Mouse (Mus musculus): ENCODE results near the gene Ccnl2. TPM values are rescaled to one million over a fixed set of nuclear protein-coding genes. Genes with fewer than 3 reads are reported as not detected.
A peak's percentile ranks its signal among the peaks of the same experiment; 100 is the strongest.

Gene Ccnl2
- 137 and 139 TPM in 2 replicates for polyA plus RNA-seq (2015; fragmentation: Nextera tagmentation; extraction: Ambion mirVana)

GRCm38 (mm10) chr4:155811929-155812664 is at the start of gene Ccnl2:
Gene Ccnl2 (plus strand): TSS chr4:155812489.
- Histone ChIP-seq H3K9me3 (replicated peaks) (no peaks in the 10 kb centered on the region), H3K27me3 (replicated peaks) (no peaks in the 10 kb centered on the region), H3K4me1 (peaks cover 30% of the 10 kb centered on the region), H3K9ac (replicated peaks) (peak within 1 kb of the TSS; percentile 93), H3K4me3 (replicated peaks) (peak within 1 kb of the TSS; percentile 93), H3K36me3 (peaks cover 70% of the 10 kb centered on the region), H3K27ac (replicated peaks) (peak within 1 kb of the TSS; percentile 90), H3K4me2 (peak within 1 kb of the TSS; percentile 69)
- WGBS = under 1% methylated on average over 60 of the region's 60 CpGs
- ATAC-seq (ENCODE audit: low FRiP score) = peak; percentile 100

- Histone ChIP-seq H3K36me3 (no peaks in the 10 kb centered on the region; the same call in 1 of the 2 replicates), H3K4me2 (peak overlapping the region; percentile 82), H3K9ac (replicated peaks) (peak overlapping the region; percentile 64), H3K4me3 (replicated peaks) (peak overlapping the region; percentile 48), H3K27me3 (replicated peaks) (peaks cover 26% of the 10 kb centered on the region), H3K4me1 (peaks cover 22% of the 10 kb centered on the region), H3K9me3 (replicated peaks) (no peaks in the 10 kb centered on the region), H3K27ac (replicated peaks) (peak overlapping the region; percentile 79; the same call in 1 of the 2 replicates)
- ATAC-seq (ENCODE audit: low FRiP score) = no peak
- WGBS = 63% methylated on average over 5 of the region's 5 CpGs
Measured at GRCm38 (mm10) chr4:155769496-155769879, 42.8 kb upstream of the Ccnl2 start.

GRCm38 (mm10) chr4:155769880-155770512 is 42.3 kb upstream of the Ccnl2 start:
- peak overlapping the region; percentile 82 for H3K4me2 ChIP-seq
- H3K27ac ChIP-seq (replicated peaks) = peak overlapping the region; percentile 79
- H3K9me3 ChIP-seq (replicated peaks) = no peaks in the 10 kb centered on the region
- peak overlapping the region; percentile 64 for H3K9ac ChIP-seq (replicated peaks)
- peaks cover 26% of the 10 kb centered on the region for H3K4me1 ChIP-seq
- ATAC-seq (ENCODE audit: low FRiP score) = peak; percentile 76
- H3K4me3 ChIP-seq (replicated peaks) = peak overlapping the region; percentile 48
- under 1% methylated on average over 39 of the region's 39 CpGs for WGBS
- H3K36me3 ChIP-seq = no peaks in the 10 kb centered on the region
- peaks cover 26% of the 10 kb centered on the region for H3K27me3 ChIP-seq (replicated peaks)

- H3K4me1 ChIP-seq = peaks cover 33% of the 10 kb centered on the region
- peak overlapping the region; percentile 82 for H3K4me2 ChIP-seq
- H3K27me3 ChIP-seq (replicated peaks) = peaks cover 26% of the 10 kb centered on the region
- H3K4me3 ChIP-seq (replicated peaks) = peak overlapping the region; percentile 48
- WGBS = 45% methylated on average over 24 of the region's 24 CpGs
- no peaks in the 10 kb centered on the region for H3K36me3 ChIP-seq
- H3K27ac ChIP-seq (replicated peaks) = no peak overlapping the region; the same call in 1 of the 2 replicates
- 0 out of 2 replicates have a peak, but pooled peaks have one; percentile 6 for ATAC-seq (ENCODE audit: low FRiP score)
- H3K9ac ChIP-seq (replicated peaks) = peak overlapping the region; percentile 64; the same call in 1 of the 2 replicates
- no peaks in the 10 kb centered on the region for H3K9me3 ChIP-seq (replicated peaks)
Measured at GRCm38 (mm10) chr4:155770626-155771025, 41.7 kb upstream of the Ccnl2 start.

- Histone ChIP-seq H3K4me1 (peaks cover 38% of the 10 kb centered on the region), H3K36me3 (no peaks in the 10 kb centered on the region), H3K4me3 (replicated peaks) (no peak overlapping the region), H3K27ac (replicated peaks) (no peak overlapping the region), H3K4me2 (peak overlapping the region; percentile 84; the same call in 1 of the 2 replicates), H3K9me3 (replicated peaks) (no peaks in the 10 kb centered on the region), H3K9ac (replicated peaks) (no peak overlapping the region), H3K27me3 (replicated peaks) (peaks cover 26% of the 10 kb centered on the region)
- WGBS = 88% methylated on average over 2 of the region's 2 CpGs
- no peak for ATAC-seq (ENCODE audit: low FRiP score)
Measured at GRCm38 (mm10) chr4:155771706-155772105, 40.6 kb upstream of the Ccnl2 start.

- ATAC-seq (ENCODE audit: low FRiP score) = no peak
- no peaks in the 10 kb centered on the region for H3K36me3 ChIP-seq
- H3K27me3 ChIP-seq (replicated peaks) = peaks cover 29% of the 10 kb centered on the region
- H3K4me2 ChIP-seq = peak overlapping the region; percentile 84
- H3K27ac ChIP-seq (replicated peaks) = no peak overlapping the region
- 90% methylated on average over 13 of the region's 13 CpGs for WGBS
- H3K4me3 ChIP-seq (replicated peaks) = peak overlapping the region; percentile 47; the same call in 1 of the 2 replicates
- H3K4me1 ChIP-seq = peaks cover 38% of the 10 kb centered on the region
- H3K9ac ChIP-seq (replicated peaks) = no peak overlapping the region
- H3K9me3 ChIP-seq (replicated peaks) = no peaks in the 10 kb centered on the region
Measured at GRCm38 (mm10) chr4:155772786-155773185, 39.5 kb upstream of the Ccnl2 start.

GRCm38 (mm10) chr4:155773335-155774078 is 38.8 kb upstream of the Ccnl2 start:
- H3K9me3 ChIP-seq (replicated peaks) = no peaks in the 10 kb centered on the region
- H3K9ac ChIP-seq (replicated peaks) = peak overlapping the region; percentile 51; the same call in 1 of the 2 replicates
- peaks cover 29% of the 10 kb centered on the region for H3K27me3 ChIP-seq (replicated peaks)
- ATAC-seq (ENCODE audit: low FRiP score) = no peak
- H3K36me3 ChIP-seq = no peaks in the 10 kb centered on the region
- 43% methylated on average over 5 of the region's 5 CpGs for WGBS
- H3K4me3 ChIP-seq (replicated peaks) = peak overlapping the region; percentile 47
- no peak overlapping the region for H3K27ac ChIP-seq (replicated peaks)
- peaks cover 38% of the 10 kb centered on the region for H3K4me1 ChIP-seq
- H3K4me2 ChIP-seq = peak overlapping the region; percentile 84

- Histone ChIP-seq H3K9ac (replicated peaks) (peak within 1 kb of the TSS; percentile 51), H3K36me3 (no peaks in the 10 kb centered on the region), H3K27ac (replicated peaks) (peak within 1 kb of the TSS; percentile 81), H3K4me2 (peak within 1 kb of the TSS; percentile 84), H3K4me3 (replicated peaks) (peak within 1 kb of the TSS; percentile 47), H3K27me3 (replicated peaks) (peaks cover 29% of the 10 kb centered on the region), H3K4me1 (peaks cover 38% of the 10 kb centered on the region), H3K9me3 (replicated peaks) (no peaks in the 10 kb centered on the region)
- ATAC-seq (ENCODE audit: low FRiP score) = peak; percentile 85
- 1% methylated on average over 35 of the region's 35 CpGs for WGBS
Measured at GRCm38 (mm10) chr4:155774280-155774754, 38.0 kb upstream of the Ccnl2 start, which contains the start of gene Vwa1. Gene Vwa1 (minus strand): TSS chr4:155774698.

GRCm38 (mm10) chr4:155774971-155775740 is 37.1 kb upstream of the Ccnl2 start:
- H3K36me3 ChIP-seq = no peaks in the 10 kb centered on the region
- peak overlapping the region; percentile 51 for H3K9ac ChIP-seq (replicated peaks)
- 44% methylated on average over 9 of the region's 9 CpGs for WGBS
- H3K27ac ChIP-seq (replicated peaks) = peak overlapping the region; percentile 81
- peaks cover 29% of the 10 kb centered on the region for H3K27me3 ChIP-seq (replicated peaks)
- ATAC-seq (ENCODE audit: low FRiP score) = peak; percentile 9; the same call in 1 of the 2 replicates
- no peaks in the 10 kb centered on the region for H3K9me3 ChIP-seq (replicated peaks)
- H3K4me3 ChIP-seq (replicated peaks) = peak overlapping the region; percentile 47
- peak overlapping the region; percentile 84 for H3K4me2 ChIP-seq
- peaks cover 29% of the 10 kb centered on the region for H3K4me1 ChIP-seq

- Histone ChIP-seq H3K4me2 (no peak overlapping the region), H3K27me3 (replicated peaks) (peaks cover 29% of the 10 kb centered on the region), H3K4me1 (peaks cover 24% of the 10 kb centered on the region), H3K27ac (replicated peaks) (peak overlapping the region; percentile 81), H3K4me3 (replicated peaks) (no peak overlapping the region), H3K36me3 (no peaks in the 10 kb centered on the region), H3K9ac (replicated peaks) (no peak overlapping the region), H3K9me3 (replicated peaks) (no peaks in the 10 kb centered on the region)
- ATAC-seq (ENCODE audit: low FRiP score) = no peak
- 76% methylated on average over 3 of the region's 3 CpGs for WGBS
Measured at GRCm38 (mm10) chr4:155775855-155776254, 36.4 kb upstream of the Ccnl2 start.

All from neural tube, embryonic 15.5 days (tissue).